Mouse (Mus musculus) lung, postnatal 0 days (tissue): ENCODE results near the gene Pex7. TPM values are rescaled to one million over a fixed set of nuclear protein-coding genes. Genes with fewer than 3 reads are reported as not detected.
A peak's percentile ranks its signal among the peaks of the same experiment; 100 is the strongest.

Experiments
- ATAC-seq: fragments of 200-750 bp; cut with Nextera tagmentation; 2 replicates; pipeline ENCODE4 v1.8.0; 2017; ENCODE audit warnings: moderate library complexity
- DNase-seq: peaks from one replicate; pipeline ENCODE4 v3.0.0-alpha.2; 2016; ENCODE audit warnings: low spot score
- H3K27ac ChIP-seq: fragments of 300-500 bp; sonication (generic); 2 replicates; pipeline ENCODE4 v1.5.1; 2014; ENCODE audit warnings: antibody characterized with exemption, mild to moderate bottlenecking, low read length, mixed read lengths
- H3K27me3 ChIP-seq: fragments of 300-500 bp; sonication (generic); replicated peaks from 2 replicates; pipeline ENCODE4 v1.6.1; 2014; ENCODE audit warnings: low read length, mixed read lengths; ENCODE audit not compliant: insufficient read depth
- H3K36me3 ChIP-seq: fragments of 300-500 bp; sonication (generic); 2 replicates; pipeline ENCODE4 v1.6.1; 2014; ENCODE audit warnings: low read length, mixed read lengths; ENCODE audit not compliant: insufficient read depth
- H3K4me1 ChIP-seq: fragments of 300-500 bp; sonication (generic); 2 replicates; pipeline ENCODE4 v1.6.1; 2014; ENCODE audit warnings: antibody characterized with exemption, low read depth, low read length, mixed read lengths; ENCODE audit not compliant: insufficient read depth
- H3K4me2 ChIP-seq: fragments of 300-500 bp; sonication (generic); replicated peaks from 2 replicates; pipeline ENCODE4 v1.6.1; 2014; ENCODE audit warnings: low read depth, mild to moderate bottlenecking, low read length, moderate library complexity, mixed read lengths
- H3K4me3 ChIP-seq: fragments of 300-500 bp; sonication (generic); 2 replicates; pipeline ENCODE4 v1.5.1; 2014; ENCODE audit warnings: low read depth, low read length
- H3K9ac ChIP-seq: fragments of 300-500 bp; sonication (generic); replicated peaks from 2 replicates; pipeline ENCODE4 v1.6.1; 2014; ENCODE audit warnings: low read depth, mild to moderate bottlenecking
- H3K9me3 ChIP-seq: fragments of 300-500 bp; sonication (generic); 2 replicates; pipeline ENCODE4 v1.6.1; 2016; ENCODE audit warnings: low read length, mixed read lengths
- CTCF ChIP-seq: IDR thresholded peaks from 2 replicates; pipeline ENCODE4 v1.5.1; 2016; ENCODE audit warnings: antibody characterized with exemption, mild to moderate bottlenecking
- EP300 ChIP-seq: IDR thresholded peaks from 2 replicates; pipeline ENCODE4 v1.6.1; 2016; ENCODE audit warnings: antibody characterized with exemption, mild to moderate bottlenecking, control low read depth
- WGBS: fragments of 180-500 bp; shearing (Covaris S2); extraction: QIAGEN DNeasy Blood & Tissue Kit; methylation state at CpG from one replicate; pipeline ENCODE4 v1.1.7; 2014; 5-methylcytosine and 5-hydroxymethylcytosine counted together
- polyA plus RNA-seq: library from polyadenylated mRNA; unstranded; fragments of >200 nt; fragmentation: Nextera tagmentation; extraction: Ambion mirVana; gene quantifications from 2 replicates; pipeline ENCODE4 v1.2.1, GENCODE M21; 2015

Gene Pex7
- polyA plus RNA-seq, 1 experiment from 2014 or later = 40.3 TPM

- Histone ChIP-seq H3K4me2 (no peak overlapping the region), H3K4me3 (no peak overlapping the region), H3K27ac (no peak overlapping the region), H3K36me3 (peaks cover 4% of the 10 kb centered on the region; the same call in 1 of the 2 replicates), H3K9ac (no peak overlapping the region), H3K9me3 (no peaks in the 10 kb centered on the region), H3K4me1 (no peaks in the 10 kb centered on the region), H3K27me3 (no peaks in the 10 kb centered on the region)
- ATAC-seq (no peak), DNase-seq (peak; percentile 35)
- 54% methylated on average over 6 of the region's 6 CpGs for WGBS
- TF ChIP-seq EP300 (no peak), CTCF (no peak)
Observed at GRCm38 (mm10) chr10:19893146-19893545, 14.3 kb downstream of the Pex7 start.

GRCm38 (mm10) chr10:19891686-19892085 lies 15.8 kb downstream of the Pex7 start:
- Histone ChIP-seq H3K27me3 (no peaks in the 10 kb centered on the region), H3K4me1 (no peaks in the 10 kb centered on the region), H3K4me2 (no peak overlapping the region), H3K36me3 (peaks cover 4% of the 10 kb centered on the region; the same call in 1 of the 2 replicates), H3K9ac (no peak overlapping the region), H3K9me3 (no peaks in the 10 kb centered on the region), H3K27ac (no peak overlapping the region), H3K4me3 (no peak overlapping the region)
- TF ChIP-seq CTCF (no peak), EP300 (no peak)
- DNase-seq (no peak), ATAC-seq (no peak)
- 57% methylated on average over 3 of the region's 3 CpGs for WGBS

- TF ChIP-seq CTCF (no peak), EP300 (no peak)
- 88% methylated on average over 3 of the region's 3 CpGs for WGBS
- no peak overlapping the region for H3K27ac ChIP-seq
- H3K9ac ChIP-seq = no peak overlapping the region
- ATAC-seq (no peak), DNase-seq (no peak)
- H3K9me3 ChIP-seq = no peaks in the 10 kb centered on the region
- no peak overlapping the region for H3K4me2 ChIP-seq
- H3K27me3 ChIP-seq = no peaks in the 10 kb centered on the region
- H3K36me3 ChIP-seq = peaks cover 4% of the 10 kb centered on the region; the same call in 1 of the 2 replicates
- H3K4me1 ChIP-seq = no peaks in the 10 kb centered on the region
- H3K4me3 ChIP-seq = no peak overlapping the region
Observed at GRCm38 (mm10) chr10:19889908-19890307, 17.6 kb downstream of the Pex7 start.

GRCm38 (mm10) chr10:19886249-19886648 lies 21.2 kb downstream of the Pex7 start:
- no peaks in the 10 kb centered on the region for H3K9me3 ChIP-seq
- H3K27me3 ChIP-seq = no peaks in the 10 kb centered on the region
- no peak overlapping the region for H3K9ac ChIP-seq
- H3K4me2 ChIP-seq = no peak overlapping the region
- ATAC-seq = no peak
- H3K4me1 ChIP-seq = no peaks in the 10 kb centered on the region
- WGBS = 67% methylated on average over 3 of the region's 3 CpGs
- DNase-seq = no peak
- H3K36me3 ChIP-seq = no peaks in the 10 kb centered on the region
- no peak overlapping the region for H3K4me3 ChIP-seq
- H3K27ac ChIP-seq = no peak overlapping the region
- TF ChIP-seq EP300 (no peak), CTCF (no peak)

- Histone ChIP-seq H3K36me3 (no peaks in the 10 kb centered on the region), H3K9me3 (no peaks in the 10 kb centered on the region), H3K27ac (no peak overlapping the region), H3K9ac (no peak overlapping the region), H3K27me3 (no peaks in the 10 kb centered on the region), H3K4me3 (no peak overlapping the region), H3K4me1 (no peaks in the 10 kb centered on the region), H3K4me2 (no peak overlapping the region)
- 62% methylated on average over 4 of the region's 4 CpGs for WGBS
- peak; percentile 35 for DNase-seq
- peak; percentile 57; the same call in 1 of the 2 replicates for ATAC-seq
- no peak for TF ChIP-seq EP300
- no peak for TF ChIP-seq CTCF
Observed at GRCm38 (mm10) chr10:19884409-19884808, 23.1 kb downstream of the Pex7 start.

- TF ChIP-seq EP300 (no peak), CTCF (no peak)
- no peak for ATAC-seq
- Histone ChIP-seq H3K4me1 (no peaks in the 10 kb centered on the region), H3K4me2 (no peak overlapping the region), H3K27me3 (no peaks in the 10 kb centered on the region), H3K27ac (no peak overlapping the region), H3K9ac (no peak overlapping the region), H3K4me3 (no peak overlapping the region), H3K9me3 (no peaks in the 10 kb centered on the region), H3K36me3 (no peaks in the 10 kb centered on the region)
- WGBS = 74% methylated on average over 3 of the region's 3 CpGs
- no peak for DNase-seq
Observed at GRCm38 (mm10) chr10:19880437-19880836, 27.1 kb downstream of the Pex7 start.

- no peak for DNase-seq
- TF ChIP-seq CTCF (no peak), EP300 (no peak)
- ATAC-seq = no peak
- Histone ChIP-seq H3K4me2 (no peak overlapping the region), H3K9me3 (no peaks in the 10 kb centered on the region), H3K9ac (no peak overlapping the region), H3K4me3 (no peak overlapping the region), H3K36me3 (no peaks in the 10 kb centered on the region), H3K27ac (no peak overlapping the region), H3K27me3 (no peaks in the 10 kb centered on the region), H3K4me1 (no peaks in the 10 kb centered on the region)
- 54% methylated on average over 6 of the region's 6 CpGs for WGBS
Observed at GRCm38 (mm10) chr10:19879161-19879560, 28.3 kb downstream of the Pex7 start.
